Mouse (Mus musculus): ENCODE results near the gene H2afj. TPM values are rescaled to one million over a fixed set of nuclear protein-coding genes. Genes with fewer than 3 reads are reported as not detected.

H2afj gene
- total RNA-seq, 2 experiments from 2014 or later: 74.5 to 81.9 TPM

- no peak for DNase-seq
Measured at GRCm38 (mm10) chr6:136806819-136807218, 1.2 kb upstream of the H2afj start.

GRCm38 (mm10) chr6:136807395-136808013 is 540 bp upstream of the H2afj start:
- no peak for DNase-seq

GRCm38 (mm10) chr6:136808631-136809046 is 595 bp downstream of the H2afj start:
- DNase-seq: no peak

- DNase-seq: no peak
Measured at GRCm38 (mm10) chr6:136809077-136809476, 1.0 kb downstream of the H2afj start.

GRCm38 (mm10) chr6:136809673-136810072 is 1.6 kb downstream of the H2afj start:
- DNase-seq: no peak

GRCm38 (mm10) chr6:136811196-136811595 is 3.2 kb downstream of the H2afj start:
- DNase-seq: no peak

GRCm38 (mm10) chr6:136813117-136813516 is 5.1 kb downstream of the H2afj start:
- no peak for DNase-seq

- DNase-seq: no peak
Measured at GRCm38 (mm10) chr6:136815381-136815780, 7.3 kb downstream of the H2afj start.

- no peak for DNase-seq
Measured at GRCm38 (mm10) chr6:136816826-136817225, 8.8 kb downstream of the H2afj start.

GRCm38 (mm10) chr6:136817549-136817948 is 9.5 kb downstream of the H2afj start:
- DNase-seq: peak; percentile 80 to 85

GRCm38 (mm10) chr6:136820381-136820780 is 12.3 kb downstream of the H2afj start:
- no peak for DNase-seq

GRCm38 (mm10) chr6:136821086-136821485 is 13.0 kb downstream of the H2afj start:
- DNase-seq: no peak

- no peak for DNase-seq
Measured at GRCm38 (mm10) chr6:136824987-136825386, 16.9 kb downstream of the H2afj start.

- DNase-seq: no peak
Measured at GRCm38 (mm10) chr6:136827116-136827515, 19.1 kb downstream of the H2afj start.

GRCm38 (mm10) chr6:136827516-136827880 is 19.5 kb downstream of the H2afj start, which contains the start of gene BC049715:
Gene BC049715 (plus strand): TSS chr6:136827626.
- DNase-seq: no peak

- peak; percentile 95 to 96 for DNase-seq
Measured at GRCm38 (mm10) chr6:136827881-136828561, 20.0 kb downstream of the H2afj start, which contains the start of gene Wbp11. Gene Wbp11 (minus strand): TSS chr6:136828233.

- no peak for DNase-seq
Measured at GRCm38 (mm10) chr6:136828681-136829080, 20.6 kb downstream of the H2afj start.

- DNase-seq: no peak
Measured at GRCm38 (mm10) chr6:136831712-136832111, 23.7 kb downstream of the H2afj start.

GRCm38 (mm10) chr6:136835352-136835751 is 27.3 kb downstream of the H2afj start, which contains the start of gene Smco3:
Gene Smco3 (minus strand): TSS chr6:136835452.
- DNase-seq: no peak

GRCm38 (mm10) chr6:136837323-136837722 is 29.3 kb downstream of the H2afj start:
- no peak for DNase-seq

GRCm38 (mm10) chr6:136844903-136845302 is 36.9 kb downstream of the H2afj start:
- DNase-seq: no peak

GRCm38 (mm10) chr6:136845706-136846480 is 37.8 kb downstream of the H2afj start:
- DNase-seq: no peak

GRCm38 (mm10) chr6:136847267-136847666 is 39.2 kb downstream of the H2afj start:
- DNase-seq: no peak
